Comparison of ENCODE assay signal across 7 mouse cellular contexts in genomic region chr19:42128787-42129508, GRCm38 (mm10). TPM values are rescaled to one million over a fixed set of nuclear protein-coding genes. Genes with fewer than 3 reads are reported as not detected.
A peak's percentile ranks its signal among the peaks of the same experiment; 100 is the strongest.
DNase-seq lines count a peak whose midpoint lies in the region; ATAC-seq lines count a peak whose summit lies in the region.

Gene Avpi1, minus strand, starts transcription at chr19:42129059.

- peak within 1 kb of the TSS; percentile 61 for H3K4me3 ChIP-seq in embryonic facial prominence, embryonic 12.5 days
- H3K4me3 ChIP-seq in limb, embryonic 11.5 days (ENCODE audit: low read depth, low read length), result peak within 1 kb of the TSS; percentile 53
- peak within 1 kb of the TSS; percentile 59 for H3K4me3 ChIP-seq in midbrain, embryonic 14.5 days (replicated peaks; ENCODE audit: low read depth, low read length)

- H3K9ac ChIP-seq in embryonic facial prominence, embryonic 12.5 days, result peak within 1 kb of the TSS; percentile 79
- peak within 1 kb of the TSS; percentile 67 for H3K9ac ChIP-seq in limb, embryonic 11.5 days (ENCODE audit: low read length)
- peak within 1 kb of the TSS; percentile 70 for H3K9ac ChIP-seq in midbrain, embryonic 14.5 days (replicated peaks; ENCODE audit: low read length)

- peaks cover 16% of the 10 kb centered on the region for H3K36me3 ChIP-seq in embryonic facial prominence, embryonic 12.5 days
- peaks cover 1% of the 10 kb centered on the region; the same call in 1 of the 2 replicates for H3K36me3 ChIP-seq in limb, embryonic 11.5 days (ENCODE audit: control insufficient read depth, insufficient read depth, low read length)
- H3K36me3 ChIP-seq in midbrain, embryonic 14.5 days (ENCODE audit: control insufficient read depth, insufficient read depth, low read length), result peaks cover 14% of the 10 kb centered on the region

- WGBS in embryonic facial prominence, embryonic 12.5 days, result under 1% methylated on average over 54 of the region's 54 CpGs
- WGBS in limb, embryonic 11.5 days, result 0% methylated on average over 54 of the region's 54 CpGs
- WGBS in midbrain, embryonic 14.5 days, result under 1% methylated on average over 54 of the region's 54 CpGs

- no peaks in the 10 kb centered on the region for H3K9me3 ChIP-seq in embryonic facial prominence, embryonic 12.5 days
- no peaks in the 10 kb centered on the region for H3K9me3 ChIP-seq in limb, embryonic 11.5 days (ENCODE audit: control insufficient read depth, low read length)
- no peaks in the 10 kb centered on the region for H3K9me3 ChIP-seq in midbrain, embryonic 14.5 days (ENCODE audit: control insufficient read depth, low read length)

- H3K4me2 ChIP-seq in embryonic facial prominence, embryonic 12.5 days (replicated peaks), result peak within 1 kb of the TSS; percentile 82
- H3K4me2 ChIP-seq in limb, embryonic 11.5 days (ENCODE audit: low read depth, severe bottlenecking), result peak within 1 kb of the TSS; percentile 83
- H3K4me2 ChIP-seq in midbrain, embryonic 14.5 days (ENCODE audit: low read length), result peak within 1 kb of the TSS; percentile 100

- DNase-seq in adrenal gland, postnatal 25 days, result peak; percentile 98
- DNase-seq in heart, adult 11 months, result peak; percentile 100
- DNase-seq in kidney, adult 18-20 months, result peak; percentile 99
- peak; percentile 99 for DNase-seq in limb, embryonic 11.5 days (ENCODE audit: low spot score)
- peak; percentile 96 for DNase-seq in midbrain, embryonic 14.5 days
- DNase-seq in spleen, adult 18-20 months, result peak; percentile 88 to 93

- H3K4me1 ChIP-seq in embryonic facial prominence, embryonic 12.5 days, result peaks cover 23% of the 10 kb centered on the region
- peaks cover 9% of the 10 kb centered on the region for H3K4me1 ChIP-seq in limb, embryonic 11.5 days (ENCODE audit: control insufficient read depth, insufficient read depth, low read length)
- H3K4me1 ChIP-seq in midbrain, embryonic 14.5 days (ENCODE audit: control insufficient read depth, insufficient read depth, low read length), result peaks cover 15% of the 10 kb centered on the region

- peak; percentile 96 for ATAC-seq in embryonic facial prominence, embryonic 12.5 days (ENCODE audit: insufficient number of reproducible peaks, insufficient read depth, low FRiP score, low TSS enrichment)
- ATAC-seq in limb, embryonic 11.5 days (ENCODE audit: insufficient number of reproducible peaks, low FRiP score, low TSS enrichment, low read depth), result peak; percentile 97
- ATAC-seq in midbrain, embryonic 14.5 days (ENCODE audit: low FRiP score, low TSS enrichment), result peak; percentile 96

- H3K27ac ChIP-seq in embryonic facial prominence, embryonic 12.5 days, result peak within 1 kb of the TSS; percentile 83
- H3K27ac ChIP-seq in limb, embryonic 11.5 days (replicated peaks; ENCODE audit: low read depth, low read length), result peak within 1 kb of the TSS; percentile 72
- no peak within 1 kb of the TSS for H3K27ac ChIP-seq in midbrain, embryonic 14.5 days (replicated peaks; ENCODE audit: low read depth, low read length)

- H3K27me3 ChIP-seq in embryonic facial prominence, embryonic 12.5 days, result no peaks in the 10 kb centered on the region
- no peaks in the 10 kb centered on the region for H3K27me3 ChIP-seq in limb, embryonic 11.5 days (ENCODE audit: control insufficient read depth, insufficient read depth, low read length)
- peaks cover 6% of the 10 kb centered on the region; the same call in 1 of the 2 replicates for H3K27me3 ChIP-seq in midbrain, embryonic 14.5 days (ENCODE audit: control insufficient read depth, insufficient read depth, low read length)

RNA-seq across cellular contexts. Expression of gene Avpi1, which starts in this region (rescaled TPM):
- 74.4 and 98.1 TPM in 2 replicates for total RNA-seq in adrenal gland, postnatal 25 days (2021)
- 22.7 and 26.1 TPM in 2 replicates for polyA plus RNA-seq in embryonic facial prominence, embryonic 12.5 days (2016; fragmentation: Nextera tagmentation; extraction: Ambion mirVana)
- 24.1 and 26.0 TPM in 2 replicates for polyA plus RNA-seq in limb, embryonic 11.5 days (2014; fragmentation: Nextera tagmentation; extraction: Ambion mirVana)
- 5.8 and 6.0 TPM in 2 replicates for polyA plus RNA-seq in midbrain, embryonic 14.5 days (2014; fragmentation: Nextera tagmentation; extraction: Ambion mirVana)
